Mouse (Mus musculus): ENCODE data around the gene Itgal. TPM values are rescaled to one million over a fixed set of nuclear protein-coding genes. Genes with fewer than 3 reads are reported as not detected.
"Not testable (repeated sequence)": the region's sequence is repeated elsewhere in the genome, so short reads cannot be mapped to it uniquely, and the experiment has no call there.

The Itgal gene
- polyA plus RNA-seq, 1 experiment from 2014 or later, result 0.12 TPM

DNA sequence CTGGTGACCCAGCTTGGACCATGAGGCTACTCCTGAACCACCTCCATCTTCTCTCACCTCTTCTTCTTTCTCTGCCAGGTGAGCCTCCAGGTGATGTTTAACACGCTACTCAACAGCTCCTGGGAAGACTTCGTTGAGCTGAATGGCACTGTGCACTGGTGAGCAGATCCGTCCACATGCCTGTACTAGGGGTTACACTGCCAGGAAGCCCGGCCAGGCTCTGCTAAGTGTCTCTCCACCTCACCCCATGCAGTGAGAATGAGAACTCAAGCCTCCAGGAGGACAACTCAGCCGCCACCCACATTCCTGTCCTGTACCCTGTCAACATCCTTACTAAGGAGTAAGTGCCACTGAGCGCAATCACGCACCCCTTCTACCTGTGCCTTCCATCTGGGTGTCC is 28.9 kb downstream of the Itgal start:
- no peak overlapping the region for H3K4me3 ChIP-seq (replicated peaks; ENCODE audit: low read length)
- H3K9me3 ChIP-seq (ENCODE audit: control insufficient read depth, low read length), result no peaks in the 10 kb centered on the region
- no peaks in the 10 kb centered on the region for H3K36me3 ChIP-seq (replicated peaks; ENCODE audit: control insufficient read depth, insufficient read depth)
- ATAC-seq (ENCODE audit: low FRiP score) (no peak), DNase-seq (ENCODE audit: low spot score) (no peak)
- H3K27ac ChIP-seq, result no peak overlapping the region
- H3K9ac ChIP-seq, result no peak overlapping the region
- no peaks in the 10 kb centered on the region for H3K4me1 ChIP-seq (replicated peaks; ENCODE audit: control insufficient read depth, insufficient read depth, low read length)
- H3K4me2 ChIP-seq (replicated peaks), result no peak overlapping the region
- 95% methylated on average over 7 of the region's 7 CpGs for WGBS
- H3K27me3 ChIP-seq (ENCODE audit: control insufficient read depth, insufficient read depth, low read length), result no peaks in the 10 kb centered on the region

DNA sequence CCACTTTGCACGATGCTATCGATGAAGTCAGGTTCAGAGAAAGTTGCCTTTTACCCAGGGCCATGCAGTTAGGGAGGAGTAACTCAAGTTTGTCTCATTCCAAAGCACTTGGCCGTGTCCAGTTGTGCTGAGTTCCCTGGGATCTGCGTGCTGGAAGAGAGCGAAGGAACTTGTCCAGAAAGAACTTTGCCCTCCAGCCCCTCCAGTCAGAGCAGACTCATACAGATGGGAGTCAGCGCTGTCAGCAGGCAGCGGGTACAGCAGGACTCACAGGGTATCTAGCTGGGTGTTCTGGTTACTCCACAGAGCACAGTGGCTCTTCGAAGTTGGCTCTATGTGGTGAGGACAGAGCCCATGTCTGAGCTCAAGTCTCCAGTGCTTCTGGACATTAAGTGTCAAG is 29.5 kb downstream of the Itgal start:
- Histone ChIP-seq H3K36me3 (replicated peaks; ENCODE audit: control insufficient read depth, insufficient read depth) (no peaks in the 10 kb centered on the region), H3K9me3 (ENCODE audit: control insufficient read depth, low read length) (no peaks in the 10 kb centered on the region), H3K27ac (no peak overlapping the region), H3K4me2 (replicated peaks) (no peak overlapping the region), H3K27me3 (ENCODE audit: control insufficient read depth, insufficient read depth, low read length) (no peaks in the 10 kb centered on the region), H3K9ac (no peak overlapping the region), H3K4me3 (replicated peaks; ENCODE audit: low read length) (no peak overlapping the region), H3K4me1 (replicated peaks; ENCODE audit: control insufficient read depth, insufficient read depth, low read length) (no peaks in the 10 kb centered on the region)
- 85% methylated on average over 8 of the region's 8 CpGs for WGBS
- DNase-seq (ENCODE audit: low spot score), result no peak
- ATAC-seq (ENCODE audit: low FRiP score), result no peak

DNA sequence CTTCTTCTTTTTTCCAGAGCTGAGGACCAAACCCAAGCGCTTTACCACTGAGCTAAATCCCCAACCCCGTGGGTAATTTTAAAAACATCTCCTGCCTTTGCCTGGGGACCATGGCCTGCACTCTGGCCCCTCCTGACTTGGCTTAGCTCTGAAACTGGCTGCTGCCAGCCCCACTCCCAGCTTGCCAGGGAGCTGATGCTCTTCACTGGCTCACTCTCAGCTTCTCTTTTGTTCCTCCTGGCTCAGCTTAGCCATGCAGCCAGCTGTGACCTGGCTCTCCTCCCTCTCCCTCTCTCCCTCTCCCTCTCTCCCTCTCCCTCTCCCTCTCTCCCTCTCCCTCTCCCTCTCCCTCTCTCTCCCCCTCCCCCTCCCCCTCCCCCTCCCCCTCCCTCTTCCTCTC is 30.6 kb downstream of the Itgal start:
- H3K4me3 ChIP-seq (replicated peaks; ENCODE audit: low read length), result no peak overlapping the region
- H3K27me3 ChIP-seq (ENCODE audit: control insufficient read depth, insufficient read depth, low read length), result no peaks in the 10 kb centered on the region
- ATAC-seq (ENCODE audit: low FRiP score) (no peak), DNase-seq (ENCODE audit: low spot score) (peak; percentile 47)
- H3K27ac ChIP-seq, result no peak overlapping the region
- H3K9me3 ChIP-seq (ENCODE audit: control insufficient read depth, low read length), result no peaks in the 10 kb centered on the region
- H3K9ac ChIP-seq, result no peak overlapping the region
- H3K36me3 ChIP-seq (replicated peaks; ENCODE audit: control insufficient read depth, insufficient read depth), result no peaks in the 10 kb centered on the region
- WGBS, result 63% methylated on average over 2 of the region's 2 CpGs
- no peaks in the 10 kb centered on the region for H3K4me1 ChIP-seq (replicated peaks; ENCODE audit: control insufficient read depth, insufficient read depth, low read length)
- no peak overlapping the region for H3K4me2 ChIP-seq (replicated peaks)

DNA sequence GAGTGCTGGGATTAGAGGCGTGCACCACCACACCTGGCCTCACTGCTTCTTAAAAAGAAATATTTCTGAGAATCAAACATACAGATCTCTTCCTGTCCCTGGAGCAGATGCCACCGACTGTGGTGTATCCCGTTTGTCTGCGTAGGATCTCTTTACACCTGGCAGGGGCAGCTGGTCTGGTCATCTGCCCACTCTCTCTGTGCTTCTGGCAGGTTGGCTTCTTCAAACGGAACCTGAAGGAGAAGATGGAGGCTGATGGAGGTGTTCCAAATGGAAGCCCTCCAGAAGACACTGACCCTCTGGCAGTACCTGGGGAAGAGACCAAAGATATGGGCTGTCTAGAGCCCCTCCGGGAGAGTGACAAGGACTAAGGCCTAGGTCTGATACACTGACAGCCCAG is 37.2 kb downstream of the Itgal start:
- Histone ChIP-seq H3K4me1 (replicated peaks; ENCODE audit: control insufficient read depth, insufficient read depth, low read length) (no peaks in the 10 kb centered on the region), H3K27me3 (ENCODE audit: control insufficient read depth, insufficient read depth, low read length) (no peaks in the 10 kb centered on the region), H3K9me3 (ENCODE audit: control insufficient read depth, low read length) (no peaks in the 10 kb centered on the region), H3K4me2 (replicated peaks) (no peak overlapping the region), H3K4me3 (replicated peaks; ENCODE audit: low read length) (no peak overlapping the region), H3K36me3 (replicated peaks; ENCODE audit: control insufficient read depth, insufficient read depth) (no peaks in the 10 kb centered on the region), H3K9ac (no peak overlapping the region), H3K27ac (no peak overlapping the region)
- 93% methylated on average over 6 of the region's 6 CpGs for WGBS
- DNase-seq (ENCODE audit: low spot score) (no peak), ATAC-seq (ENCODE audit: low FRiP score) (no peak)

DNA sequence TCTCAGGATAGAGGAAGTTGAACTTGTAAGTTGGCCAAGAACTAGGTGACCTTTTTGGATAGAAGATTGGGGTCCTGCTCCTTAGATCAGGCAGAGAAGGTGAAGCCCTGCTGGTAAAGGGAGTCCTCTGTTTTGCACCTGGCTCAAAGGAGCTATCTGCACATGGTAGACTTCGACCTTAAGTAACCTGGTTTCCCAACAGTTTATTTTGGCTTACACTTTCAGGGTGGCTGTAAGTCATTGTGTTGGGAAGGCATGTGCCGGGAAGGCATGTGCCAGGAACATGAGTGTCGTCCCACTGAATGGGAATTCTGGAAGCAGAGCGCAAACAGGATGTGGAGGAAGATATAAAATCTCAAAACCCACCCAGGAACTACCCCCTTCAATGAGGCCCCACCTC is 39.5 kb downstream of the Itgal start:
- H3K4me1 ChIP-seq (replicated peaks; ENCODE audit: control insufficient read depth, insufficient read depth, low read length), result no peaks in the 10 kb centered on the region
- no peaks in the 10 kb centered on the region for H3K36me3 ChIP-seq (replicated peaks; ENCODE audit: control insufficient read depth, insufficient read depth)
- H3K9me3 ChIP-seq (ENCODE audit: control insufficient read depth, low read length), result no peaks in the 10 kb centered on the region
- H3K9ac ChIP-seq, result no peak overlapping the region
- 94% methylated on average over 4 of the region's 4 CpGs for WGBS
- ATAC-seq (ENCODE audit: low FRiP score), result no peak
- H3K4me2 ChIP-seq (replicated peaks), result no peak overlapping the region
- no peaks in the 10 kb centered on the region for H3K27me3 ChIP-seq (ENCODE audit: control insufficient read depth, insufficient read depth, low read length)
- no peak overlapping the region for H3K27ac ChIP-seq
- no peak overlapping the region for H3K4me3 ChIP-seq (replicated peaks; ENCODE audit: low read length)
- DNase-seq (ENCODE audit: low spot score), result no peak

DNA sequence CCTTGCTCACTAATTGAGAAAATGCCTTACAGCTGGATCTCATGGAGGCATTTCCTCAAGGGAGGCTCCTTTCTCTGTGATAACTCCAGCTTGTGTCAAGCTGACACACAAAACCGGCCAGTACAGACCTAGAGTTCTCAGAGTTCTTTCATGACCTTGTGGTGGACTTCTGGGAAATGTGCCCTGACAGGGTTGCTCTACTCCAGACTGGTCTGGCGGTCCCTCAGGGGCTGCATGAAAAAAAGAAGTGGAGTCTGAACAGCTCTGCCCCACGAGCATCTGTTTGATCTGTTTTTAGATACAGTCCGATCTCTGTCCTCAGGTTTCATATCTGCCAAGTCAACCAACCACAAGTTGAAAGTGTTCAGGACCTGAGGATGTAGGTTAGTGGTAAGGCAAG is 41.6 kb downstream of the Itgal start:
- ATAC-seq (ENCODE audit: low FRiP score) (no peak), DNase-seq (ENCODE audit: low spot score) (no peak)
- no peak overlapping the region for H3K4me2 ChIP-seq (replicated peaks)
- H3K9ac ChIP-seq, result no peak overlapping the region
- no peak overlapping the region for H3K27ac ChIP-seq
- H3K27me3 ChIP-seq (ENCODE audit: control insufficient read depth, insufficient read depth, low read length), result no peaks in the 10 kb centered on the region
- 75% methylated on average over 4 of the region's 4 CpGs for WGBS
- no peaks in the 10 kb centered on the region for H3K4me1 ChIP-seq (replicated peaks; ENCODE audit: control insufficient read depth, insufficient read depth, low read length)
- peaks cover 10% of the 10 kb centered on the region for H3K36me3 ChIP-seq (replicated peaks; ENCODE audit: control insufficient read depth, insufficient read depth)
- H3K9me3 ChIP-seq (ENCODE audit: control insufficient read depth, low read length), result no peaks in the 10 kb centered on the region
- no peak overlapping the region for H3K4me3 ChIP-seq (replicated peaks; ENCODE audit: low read length)

DNA sequence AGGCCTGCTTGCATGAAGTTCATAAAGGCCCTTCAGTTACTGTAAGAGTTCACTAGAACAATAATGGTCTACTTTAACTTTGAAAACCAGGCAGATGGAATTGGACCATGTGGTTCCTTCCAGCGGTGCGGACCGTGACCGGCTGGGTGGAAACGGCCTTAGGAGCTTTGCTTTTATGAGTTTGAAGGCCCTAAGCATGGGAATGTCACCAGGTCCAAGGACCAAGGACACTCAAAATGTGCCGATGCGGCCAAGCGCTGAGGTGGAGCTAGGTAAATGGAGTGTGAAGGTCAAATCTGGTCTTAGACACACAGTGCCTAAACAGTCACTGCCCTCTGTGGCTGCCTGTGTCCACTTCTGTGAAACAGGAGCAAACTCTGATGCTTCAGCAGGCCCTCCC is 45.3 kb downstream of the Itgal start:
- Histone ChIP-seq H3K9me3 (ENCODE audit: control insufficient read depth, low read length) (no peaks in the 10 kb centered on the region), H3K36me3 (replicated peaks; ENCODE audit: control insufficient read depth, insufficient read depth) (peaks cover 23% of the 10 kb centered on the region), H3K27ac (no peak overlapping the region), H3K4me3 (replicated peaks; ENCODE audit: low read length) (no peak overlapping the region), H3K27me3 (ENCODE audit: control insufficient read depth, insufficient read depth, low read length) (no peaks in the 10 kb centered on the region), H3K9ac (no peak overlapping the region), H3K4me2 (replicated peaks) (no peak overlapping the region), H3K4me1 (replicated peaks; ENCODE audit: control insufficient read depth, insufficient read depth, low read length) (peaks cover 8% of the 10 kb centered on the region)
- ATAC-seq (ENCODE audit: low FRiP score), result no peak
- DNase-seq (ENCODE audit: low spot score), result no peak
- 95% methylated on average over 8 of the region's 8 CpGs for WGBS

DNA sequence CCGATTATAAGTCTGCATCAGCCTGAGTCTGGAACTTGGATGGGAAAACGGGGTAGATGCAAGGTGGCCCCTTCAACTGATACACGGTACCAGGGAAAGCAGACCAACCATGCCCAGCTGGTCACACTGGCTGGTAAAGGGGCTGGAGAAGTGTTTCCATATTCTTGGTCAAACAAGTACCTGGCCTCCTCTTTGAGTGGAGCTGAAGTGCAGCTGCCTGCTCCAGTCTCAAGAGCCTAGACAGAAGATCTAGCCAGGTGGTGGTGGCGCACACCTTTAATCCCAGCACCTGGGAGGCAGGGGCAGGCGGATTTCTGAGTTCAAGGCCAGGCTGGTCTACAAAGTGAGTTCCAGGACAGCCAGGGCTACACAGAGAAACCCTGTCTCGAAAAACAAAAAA is 45.8 kb downstream of the Itgal start:
- ATAC-seq (ENCODE audit: low FRiP score); H3K27ac ChIP-seq; H3K4me2 ChIP-seq (replicated peaks); H3K9me3 ChIP-seq (ENCODE audit: control insufficient read depth, low read length); DNase-seq (ENCODE audit: low spot score); H3K27me3 ChIP-seq (ENCODE audit: control insufficient read depth, insufficient read depth, low read length); H3K4me3 ChIP-seq (replicated peaks; ENCODE audit: low read length); H3K9ac ChIP-seq: not testable (repeated sequence)
- Histone ChIP-seq H3K4me1 (replicated peaks; ENCODE audit: control insufficient read depth, insufficient read depth, low read length) (peaks cover 13% of the 10 kb centered on the region), H3K36me3 (replicated peaks; ENCODE audit: control insufficient read depth, insufficient read depth) (peaks cover 23% of the 10 kb centered on the region)
- 96% methylated on average over 6 of the region's 6 CpGs for WGBS

DNA sequence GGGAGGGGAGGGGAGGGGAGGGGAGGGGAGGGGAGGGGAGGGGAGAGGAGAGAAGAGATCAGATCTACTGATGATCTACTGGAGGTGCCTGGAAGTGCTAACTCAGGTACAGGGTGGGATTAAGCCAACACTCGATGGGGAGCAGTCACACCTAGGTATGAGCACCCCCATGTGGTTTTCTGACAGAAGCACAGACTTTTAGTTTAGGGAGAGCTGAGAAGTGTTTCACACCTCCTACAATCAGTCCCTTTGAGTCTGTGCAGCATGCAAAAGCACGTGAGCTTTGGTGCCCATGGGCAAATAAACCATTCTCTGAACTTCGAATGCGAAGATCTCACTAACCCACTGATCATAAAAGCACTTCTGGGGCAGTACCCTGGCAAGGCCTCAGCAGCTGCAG is 46.3 kb downstream of the Itgal start:
- no peak overlapping the region for H3K9ac ChIP-seq
- no peak for DNase-seq (ENCODE audit: low spot score)

DNA sequence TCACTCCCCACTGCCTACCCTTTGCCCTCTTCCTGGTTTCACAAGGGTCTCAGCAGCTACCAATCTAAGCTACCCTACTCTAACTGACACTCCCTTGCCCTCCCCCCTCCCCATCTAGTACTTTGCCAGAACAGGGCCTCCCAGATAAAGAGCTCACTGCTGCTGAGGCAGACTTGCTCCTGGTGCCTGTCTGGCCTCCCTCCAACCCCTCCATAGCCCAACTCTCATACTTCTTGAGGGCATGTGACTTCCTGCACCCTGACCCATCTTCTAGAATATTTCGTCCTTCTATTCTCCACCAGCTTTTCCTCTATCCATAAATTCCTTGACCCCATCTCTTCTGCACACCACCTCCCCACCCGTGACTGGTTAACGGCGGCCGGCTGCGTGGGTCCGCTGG is 46.8 kb downstream of the Itgal start:
- Histone ChIP-seq H3K27me3 (ENCODE audit: control insufficient read depth, insufficient read depth, low read length) (no peaks in the 10 kb centered on the region), H3K4me1 (replicated peaks; ENCODE audit: control insufficient read depth, insufficient read depth, low read length) (peaks cover 13% of the 10 kb centered on the region), H3K9me3 (ENCODE audit: control insufficient read depth, low read length) (no peaks in the 10 kb centered on the region), H3K36me3 (replicated peaks; ENCODE audit: control insufficient read depth, insufficient read depth) (peaks cover 23% of the 10 kb centered on the region), H3K27ac (no peak overlapping the region), H3K9ac (no peak overlapping the region), H3K4me3 (replicated peaks; ENCODE audit: low read length) (no peak overlapping the region), H3K4me2 (replicated peaks) (no peak overlapping the region)
- no peak for DNase-seq (ENCODE audit: low spot score)
- 94% methylated on average over 7 of the region's 7 CpGs for WGBS
- ATAC-seq (ENCODE audit: low FRiP score), result no peak

More for the DNA sequence above, 46.3 kb downstream of the Itgal start:
- H3K4me2 ChIP-seq (replicated peaks), result no peak overlapping the region
- H3K36me3 ChIP-seq (replicated peaks; ENCODE audit: control insufficient read depth, insufficient read depth), result peaks cover 23% of the 10 kb centered on the region
- no peak overlapping the region for H3K27ac ChIP-seq
- peaks cover 13% of the 10 kb centered on the region for H3K4me1 ChIP-seq (replicated peaks; ENCODE audit: control insufficient read depth, insufficient read depth, low read length)
- ATAC-seq (ENCODE audit: low FRiP score), result no peak
- no peak overlapping the region for H3K4me3 ChIP-seq (replicated peaks; ENCODE audit: low read length)
- H3K9me3 ChIP-seq (ENCODE audit: control insufficient read depth, low read length), result no peaks in the 10 kb centered on the region
- 73% methylated on average over 4 of the region's 4 CpGs for WGBS
- H3K27me3 ChIP-seq (ENCODE audit: control insufficient read depth, insufficient read depth, low read length), result no peaks in the 10 kb centered on the region

Data from hindbrain, embryonic 14.5 days (tissue).